Mouse (Mus musculus): ENCODE data around the gene Rxrb. TPM values are rescaled to one million over a fixed set of nuclear protein-coding genes. Genes with fewer than 3 reads are reported as not detected.

Rxrb gene
- polyA plus RNA-seq, 1 experiment from 2014 or later = 52.7 TPM

GRCm38 (mm10) chr17:34079002-34079401 is 47.4 kb downstream of the Rxrb start:
- H3K9me3 ChIP-seq (ENCODE audit: low read length) = no peaks in the 10 kb centered on the region
- H3K4me2 ChIP-seq (replicated peaks; ENCODE audit: low read depth, low read length) = no peak overlapping the region
- H3K27ac ChIP-seq (ENCODE audit: low read length) = no peak overlapping the region
- WGBS = 90% methylated on average over 11 of the region's 11 CpGs
- no peaks in the 10 kb centered on the region for H3K4me1 ChIP-seq (ENCODE audit: insufficient read depth, low read length)
- H3K4me3 ChIP-seq (ENCODE audit: low read length) = no peak overlapping the region
- H3K27me3 ChIP-seq (ENCODE audit: insufficient read depth, low read length) = peaks cover 22% of the 10 kb centered on the region
- ATAC-seq (ENCODE audit: low FRiP score, low TSS enrichment) = no peak
- H3K9ac ChIP-seq (replicated peaks; ENCODE audit: low read length) = no peak overlapping the region
- H3K36me3 ChIP-seq (ENCODE audit: insufficient read depth, low read length) = no peaks in the 10 kb centered on the region

GRCm38 (mm10) chr17:34079621-34080020 is 48.0 kb downstream of the Rxrb start:
- no peaks in the 10 kb centered on the region for H3K9me3 ChIP-seq (ENCODE audit: low read length)
- H3K36me3 ChIP-seq (ENCODE audit: insufficient read depth, low read length) = no peaks in the 10 kb centered on the region
- 20% methylated on average over 5 of the region's 5 CpGs for WGBS
- peak; percentile 62 for ATAC-seq (ENCODE audit: low FRiP score, low TSS enrichment)
- H3K4me3 ChIP-seq (ENCODE audit: low read length) = no peak overlapping the region
- no peak overlapping the region for H3K9ac ChIP-seq (replicated peaks; ENCODE audit: low read length)
- no peaks in the 10 kb centered on the region for H3K4me1 ChIP-seq (ENCODE audit: insufficient read depth, low read length)
- H3K27me3 ChIP-seq (ENCODE audit: insufficient read depth, low read length) = peaks cover 23% of the 10 kb centered on the region
- H3K4me2 ChIP-seq (replicated peaks; ENCODE audit: low read depth, low read length) = no peak overlapping the region
- no peak overlapping the region for H3K27ac ChIP-seq (ENCODE audit: low read length)

- Histone ChIP-seq H3K4me3 (ENCODE audit: low read length) (no peak overlapping the region), H3K9me3 (ENCODE audit: low read length) (no peaks in the 10 kb centered on the region), H3K4me2 (replicated peaks; ENCODE audit: low read depth, low read length) (no peak overlapping the region), H3K9ac (replicated peaks; ENCODE audit: low read length) (no peak overlapping the region), H3K27ac (ENCODE audit: low read length) (no peak overlapping the region), H3K4me1 (ENCODE audit: insufficient read depth, low read length) (no peaks in the 10 kb centered on the region), H3K27me3 (ENCODE audit: insufficient read depth, low read length) (peaks cover 4% of the 10 kb centered on the region; the same call in 1 of the 2 replicates), H3K36me3 (ENCODE audit: insufficient read depth, low read length) (no peaks in the 10 kb centered on the region)
- 11% methylated on average over 8 of the region's 8 CpGs for WGBS
- no peak for ATAC-seq (ENCODE audit: low FRiP score, low TSS enrichment)
These were observed 51.5 kb downstream of the Rxrb start for GRCm38 (mm10) chr17:34083104-34083503.

GRCm38 (mm10) chr17:34087386-34087785 is 55.8 kb downstream of the Rxrb start:
- no peaks in the 10 kb centered on the region for H3K36me3 ChIP-seq (ENCODE audit: insufficient read depth, low read length)
- no peaks in the 10 kb centered on the region for H3K4me1 ChIP-seq (ENCODE audit: insufficient read depth, low read length)
- no peak for ATAC-seq (ENCODE audit: low FRiP score, low TSS enrichment)
- no peak overlapping the region for H3K27ac ChIP-seq (ENCODE audit: low read length)
- no peak overlapping the region for H3K9ac ChIP-seq (replicated peaks; ENCODE audit: low read length)
- H3K27me3 ChIP-seq (ENCODE audit: insufficient read depth, low read length) = peaks cover 4% of the 10 kb centered on the region; the same call in 1 of the 2 replicates
- H3K9me3 ChIP-seq (ENCODE audit: low read length) = no peaks in the 10 kb centered on the region
- no peak overlapping the region for H3K4me2 ChIP-seq (replicated peaks; ENCODE audit: low read depth, low read length)
- WGBS = 51% methylated on average over 2 of the region's 2 CpGs
- no peak overlapping the region for H3K4me3 ChIP-seq (ENCODE audit: low read length)

MicroRNAs encoded within 50 kb of the gene (microRNA counts, 519-probe panel; counts per million panel counts)
- 104 counts per million, percentile 35 among the panel's probes with 10 or more counts for microRNA mmu-miR-219

Small RNA genes lying within 50 kb of the gene (microRNA-seq; reads per million reads assigned to microRNA genes)
- gene Mir219a-1 = not detected
- gene Mir219c = not detected

Other genes starting within 250 kb of the Rxrb start
- 28.4 and 29.5 TPM in 2 replicates for gene Angptl4, start 250.0 kb upstream of the Rxrb start, polyA plus RNA-seq (2015; fragmentation: Nextera tagmentation; extraction: Ambion mirVana)
- gene Kank3, start 221.3 kb upstream of the Rxrb start, polyA plus RNA-seq (2015; fragmentation: Nextera tagmentation; extraction: Ambion mirVana) = 65.0 and 73.5 TPM in 2 replicates
- 796 and 818 TPM in 2 replicates for gene Rps28, start 207.2 kb upstream of the Rxrb start, polyA plus RNA-seq (2015; fragmentation: Nextera tagmentation; extraction: Ambion mirVana)
- 480 and 498 TPM in 2 replicates for gene Ndufa7, start 207.2 kb upstream of the Rxrb start, polyA plus RNA-seq (2015; fragmentation: Nextera tagmentation; extraction: Ambion mirVana)
- gene Cd320, start 188.7 kb upstream of the Rxrb start, polyA plus RNA-seq (2015; fragmentation: Nextera tagmentation; extraction: Ambion mirVana) = 120 and 122 TPM in 2 replicates
- not detected in 2 replicates for gene Gm7029, start 158.0 kb upstream of the Rxrb start, polyA plus RNA-seq (2015; fragmentation: Nextera tagmentation; extraction: Ambion mirVana)
- gene Kifc1, start 141.2 kb upstream of the Rxrb start, polyA plus RNA-seq (2015; fragmentation: Nextera tagmentation; extraction: Ambion mirVana) = 9.6 and 10.5 TPM in 2 replicates
- 0.22 TPM in 1 of 2 replicates, not detected in the other for gene Platr17, start 126.7 kb upstream of the Rxrb start, polyA plus RNA-seq (2015; fragmentation: Nextera tagmentation; extraction: Ambion mirVana)
- 59.9 and 60.1 TPM in 2 replicates for gene Daxx, start 122.4 kb upstream of the Rxrb start, polyA plus RNA-seq (2015; fragmentation: Nextera tagmentation; extraction: Ambion mirVana)
- 36.1 and 39.2 TPM in 2 replicates for gene Tapbp, start 115.9 kb upstream of the Rxrb start, polyA plus RNA-seq (2015; fragmentation: Nextera tagmentation; extraction: Ambion mirVana)
- 20.6 and 20.9 TPM in 2 replicates for gene Zbtb22, start 115.9 kb upstream of the Rxrb start, polyA plus RNA-seq (2015; fragmentation: Nextera tagmentation; extraction: Ambion mirVana)
- 35.9 and 38.0 TPM in 2 replicates for gene Rgl2, start 102.3 kb upstream of the Rxrb start, polyA plus RNA-seq (2015; fragmentation: Nextera tagmentation; extraction: Ambion mirVana)
- 168 and 174 TPM in 2 replicates for gene Pfdn6, start 91.5 kb upstream of the Rxrb start, polyA plus RNA-seq (2015; fragmentation: Nextera tagmentation; extraction: Ambion mirVana)
- gene Wdr46, start 91.2 kb upstream of the Rxrb start, polyA plus RNA-seq (2015; fragmentation: Nextera tagmentation; extraction: Ambion mirVana) = 32.7 and 37.7 TPM in 2 replicates
- gene B3galt4, start 80.3 kb upstream of the Rxrb start, polyA plus RNA-seq (2015; fragmentation: Nextera tagmentation; extraction: Ambion mirVana) = 6.2 and 6.9 TPM in 2 replicates
- gene Vps52, start 76.0 kb upstream of the Rxrb start, polyA plus RNA-seq (2015; fragmentation: Nextera tagmentation; extraction: Ambion mirVana) = 51.9 and 54.7 TPM in 2 replicates
- 1,660 and 1,786 TPM in 2 replicates for gene Rps18, start 75.8 kb upstream of the Rxrb start, polyA plus RNA-seq (2015; fragmentation: Nextera tagmentation; extraction: Ambion mirVana)
- 31.5 and 32.7 TPM in 2 replicates for gene H2-K1, start 31.5 kb upstream of the Rxrb start, polyA plus RNA-seq (2015; fragmentation: Nextera tagmentation; extraction: Ambion mirVana)
- gene Ring1, start 7.1 kb upstream of the Rxrb start, polyA plus RNA-seq (2015; fragmentation: Nextera tagmentation; extraction: Ambion mirVana) = 14.7 and 18.7 TPM in 2 replicates
- 52.9 and 54.0 TPM in 2 replicates for gene H2-Ke6, start 3.8 kb upstream of the Rxrb start, polyA plus RNA-seq (2015; fragmentation: Nextera tagmentation; extraction: Ambion mirVana)
- 227 and 231 TPM in 2 replicates for gene Slc39a7, start 130 bp upstream of the Rxrb start, polyA plus RNA-seq (2015; fragmentation: Nextera tagmentation; extraction: Ambion mirVana)
- 3.2 and 3.7 TPM in 2 replicates for gene Col11a2, start 7.6 kb downstream of the Rxrb start, polyA plus RNA-seq (2015; fragmentation: Nextera tagmentation; extraction: Ambion mirVana)
- gene H2-Oa, start 60.5 kb downstream of the Rxrb start, polyA plus RNA-seq (2015; fragmentation: Nextera tagmentation; extraction: Ambion mirVana) = 0.52 and 0.82 TPM in 2 replicates
- gene H2-DMa, start 87.7 kb downstream of the Rxrb start, polyA plus RNA-seq (2015; fragmentation: Nextera tagmentation; extraction: Ambion mirVana) = 18.3 and 19.0 TPM in 2 replicates
- 117 and 134 TPM in 2 replicates for gene Brd2, start 90.8 kb downstream of the Rxrb start, polyA plus RNA-seq (2015; fragmentation: Nextera tagmentation; extraction: Ambion mirVana)
- 24.5 and 30.3 TPM in 2 replicates for gene H2-DMb2, start 111.5 kb downstream of the Rxrb start, polyA plus RNA-seq (2015; fragmentation: Nextera tagmentation; extraction: Ambion mirVana)
- gene H2-DMb1, start 121.3 kb downstream of the Rxrb start, polyA plus RNA-seq (2015; fragmentation: Nextera tagmentation; extraction: Ambion mirVana) = 7.2 and 8.6 TPM in 2 replicates
- 4.7 and 5.5 TPM in 2 replicates for gene Tap1, start 155.7 kb downstream of the Rxrb start, polyA plus RNA-seq (2015; fragmentation: Nextera tagmentation; extraction: Ambion mirVana)
- gene Psmb9, start 156.0 kb downstream of the Rxrb start, polyA plus RNA-seq (2015; fragmentation: Nextera tagmentation; extraction: Ambion mirVana) = 2.0 and 2.4 TPM in 2 replicates
- 6.4 and 7.2 TPM in 2 replicates for gene Psmb8, start 165.9 kb downstream of the Rxrb start, polyA plus RNA-seq (2015; fragmentation: Nextera tagmentation; extraction: Ambion mirVana)
- gene Tap2, start 171.7 kb downstream of the Rxrb start, polyA plus RNA-seq (2015; fragmentation: Nextera tagmentation; extraction: Ambion mirVana) = 5.2 and 5.8 TPM in 2 replicates
- 0.14 and 0.27 TPM in 2 replicates for gene H2-Ob, start 207.1 kb downstream of the Rxrb start, polyA plus RNA-seq (2015; fragmentation: Nextera tagmentation; extraction: Ambion mirVana)
- 31.6 and 37.9 TPM in 2 replicates for gene H2-Ab1, start 225.9 kb downstream of the Rxrb start, polyA plus RNA-seq (2015; fragmentation: Nextera tagmentation; extraction: Ambion mirVana)

All from kidney, embryonic 16.5 days (tissue).